Mouse (Mus musculus): ENCODE measurements around the gene Best1.

Gene Best1

GRCm38 (mm10) chr19:9993036-9993656, 8.3 kb downstream of the Best1 start:
- in situ Hi-C loops (cut with MboI, MseI): loop anchor here (5.0 kb wide), 1 partner anchor 81 kb away; no protein-coding TSS in a partner anchor

DNA sequence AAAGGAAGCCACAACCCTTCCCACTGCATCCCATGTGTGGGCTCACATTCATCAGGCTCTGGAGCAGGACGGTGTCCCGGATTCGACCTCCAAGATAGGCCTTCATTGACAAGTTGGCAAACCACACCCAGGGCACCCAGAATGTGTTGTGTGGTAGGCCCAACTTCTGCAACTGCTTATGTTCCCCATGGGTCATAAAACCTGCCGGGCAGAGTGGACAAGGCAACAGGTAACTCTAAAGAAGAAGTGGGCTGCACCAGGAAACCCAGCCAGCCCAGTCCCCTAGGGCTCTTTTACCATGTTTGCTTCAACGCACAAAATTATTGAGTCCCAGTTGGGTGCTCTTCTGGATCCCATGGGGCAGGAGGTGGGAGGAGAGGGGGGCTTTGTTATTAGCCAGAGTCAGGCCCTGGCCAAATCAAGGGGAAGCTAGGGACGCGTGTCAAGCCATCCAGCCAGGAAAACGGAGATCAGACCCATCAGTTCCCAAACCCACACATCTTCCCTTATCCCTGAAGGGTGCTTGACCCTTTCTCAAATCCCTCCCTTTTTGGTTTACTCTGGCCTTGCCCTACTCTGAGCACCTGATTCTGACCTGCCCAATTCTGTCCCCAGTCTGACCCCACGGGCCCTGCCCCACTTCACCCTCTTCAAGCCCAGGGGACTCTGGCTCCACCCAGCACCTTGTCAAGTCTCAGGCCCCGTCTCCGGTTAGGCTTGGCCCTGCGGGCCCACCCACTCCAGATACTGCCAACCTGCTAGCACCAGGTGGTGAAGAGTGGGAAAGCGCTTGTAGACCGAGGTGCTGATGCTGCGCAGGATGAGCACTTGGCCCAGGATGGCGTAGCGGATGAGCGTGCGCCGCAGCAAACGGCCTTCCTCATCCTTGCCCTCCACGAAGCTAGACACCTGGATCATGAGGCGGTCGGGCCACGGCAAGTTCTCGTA, 9.1 kb downstream of the Best1 start:
- in situ Hi-C loops (cut with MboI, MseI): loop anchor here (5.0 kb wide), 1 partner anchor 80 kb away; no protein-coding TSS in a partner anchor

DNA sequence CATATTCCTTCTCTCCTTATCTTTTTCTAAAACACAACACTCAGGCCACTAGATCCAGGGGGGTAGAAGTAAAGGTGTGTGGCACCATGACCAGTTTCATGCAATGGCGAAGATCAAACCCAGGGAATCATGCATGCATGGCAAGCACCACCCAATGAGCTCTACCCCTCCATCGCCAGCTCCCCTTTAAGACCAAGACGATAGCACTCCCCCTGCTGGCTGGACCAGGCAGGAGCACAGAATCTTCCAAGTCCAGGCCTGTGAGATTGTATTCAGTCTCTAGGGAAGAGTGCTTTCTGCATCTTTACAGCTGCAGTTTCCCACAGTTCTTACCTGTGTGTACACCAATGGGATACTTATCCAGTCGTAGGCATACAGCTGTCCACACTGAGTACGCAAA, 10.1 kb downstream of the Best1 start:
- in situ Hi-C loops (cut with MboI, MseI): loop anchor here (5.0 kb wide), 1 partner anchor 79 kb away; no protein-coding TSS in a partner anchor

GRCm38 (mm10) chr19:9989884-9990256, 11.6 kb downstream of the Best1 start:
- in situ Hi-C loops (cut with MboI, MseI): loop anchor here (5.0 kb wide), 1 partner anchor 78 kb away; no protein-coding TSS in a partner anchor

- in situ Hi-C loops (cut with MboI, MseI): no loop called here
Observed at GRCm38 (mm10) chr19:9989171-9989883, 12.1 kb downstream of the Best1 start.

GRCm38 (mm10) chr19:9987593-9987992, 13.8 kb downstream of the Best1 start:
- in situ Hi-C loops (cut with MboI, MseI): no loop called here

GRCm38 (mm10) chr19:9987192-9987591, 14.2 kb downstream of the Best1 start:
- in situ Hi-C loops (cut with MboI, MseI): no loop called here

DNA sequence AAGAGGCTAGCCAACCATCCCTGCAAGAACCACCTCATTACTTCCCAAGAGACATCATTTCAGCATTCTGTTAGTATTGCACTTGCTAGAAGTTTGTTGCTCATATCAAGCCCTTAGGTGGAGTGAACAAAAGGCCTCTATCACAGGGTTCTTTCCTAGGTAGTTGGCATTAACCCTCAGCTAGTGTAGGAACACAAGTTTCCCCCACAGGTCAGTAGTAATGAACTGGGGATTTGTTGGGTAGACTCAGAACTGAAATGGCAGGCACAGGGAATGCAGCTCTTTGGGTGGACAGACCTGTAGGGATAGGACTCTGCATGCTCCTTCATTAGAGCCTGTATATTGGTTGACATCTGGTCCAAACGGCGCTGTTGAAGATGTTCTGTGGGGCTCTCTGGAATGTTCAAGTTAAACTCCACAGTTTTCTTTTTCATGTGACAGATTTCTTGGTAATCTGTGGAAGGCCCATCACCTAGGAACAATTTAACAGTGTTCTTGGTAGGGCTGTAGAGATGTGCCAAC, 15.5 kb downstream of the Best1 start:
- in situ Hi-C loops (cut with MboI, MseI): no loop called here

GRCm38 (mm10) chr19:9985190-9985899, 16.1 kb downstream of the Best1 start:
- in situ Hi-C loops (cut with MboI, MseI): no loop called here

DNA sequence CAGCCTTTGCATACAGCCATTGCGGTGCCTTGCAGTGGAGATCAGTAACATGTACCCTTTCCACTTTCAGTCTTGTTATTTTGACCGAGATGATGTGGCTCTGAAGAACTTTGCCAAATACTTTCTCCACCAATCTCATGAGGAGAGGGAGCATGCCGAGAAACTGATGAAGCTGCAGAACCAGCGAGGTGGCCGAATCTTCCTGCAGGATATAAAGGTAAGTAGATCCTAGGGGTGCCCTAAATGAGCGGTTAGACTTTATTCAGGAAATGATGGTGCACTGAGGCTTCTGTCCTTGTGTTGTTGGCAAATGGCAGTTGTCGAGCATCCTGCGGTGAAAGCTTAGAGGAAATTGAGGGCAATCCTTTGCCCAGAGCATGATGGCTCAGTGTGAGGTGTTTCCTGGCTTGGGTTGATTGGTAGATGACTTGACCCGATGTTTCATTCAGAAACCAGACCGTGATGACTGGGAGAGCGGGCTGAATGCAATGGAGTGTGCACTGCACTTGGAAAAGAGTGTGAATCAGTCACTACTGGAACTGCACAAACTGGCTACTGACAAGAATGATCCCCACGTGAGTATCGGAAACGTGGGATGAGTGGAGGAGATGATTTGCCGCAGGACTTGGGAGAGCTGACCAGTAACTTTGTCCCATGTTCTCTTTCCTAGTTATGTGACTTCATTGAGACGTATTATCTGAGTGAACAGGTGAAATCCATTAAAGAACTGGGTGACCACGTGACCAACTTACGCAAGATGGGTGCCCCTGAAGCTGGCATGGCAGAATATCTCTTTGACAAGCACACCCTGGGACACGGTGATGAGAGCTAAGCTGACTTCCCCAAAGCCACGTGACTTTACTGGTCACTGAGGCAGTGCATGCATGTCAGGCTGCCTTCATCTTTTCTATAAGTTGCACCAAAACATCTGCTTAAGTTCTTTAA, 17.1 kb downstream of the Best1 start:
- in situ Hi-C loops (cut with MboI, MseI): no loop called here

DNA sequence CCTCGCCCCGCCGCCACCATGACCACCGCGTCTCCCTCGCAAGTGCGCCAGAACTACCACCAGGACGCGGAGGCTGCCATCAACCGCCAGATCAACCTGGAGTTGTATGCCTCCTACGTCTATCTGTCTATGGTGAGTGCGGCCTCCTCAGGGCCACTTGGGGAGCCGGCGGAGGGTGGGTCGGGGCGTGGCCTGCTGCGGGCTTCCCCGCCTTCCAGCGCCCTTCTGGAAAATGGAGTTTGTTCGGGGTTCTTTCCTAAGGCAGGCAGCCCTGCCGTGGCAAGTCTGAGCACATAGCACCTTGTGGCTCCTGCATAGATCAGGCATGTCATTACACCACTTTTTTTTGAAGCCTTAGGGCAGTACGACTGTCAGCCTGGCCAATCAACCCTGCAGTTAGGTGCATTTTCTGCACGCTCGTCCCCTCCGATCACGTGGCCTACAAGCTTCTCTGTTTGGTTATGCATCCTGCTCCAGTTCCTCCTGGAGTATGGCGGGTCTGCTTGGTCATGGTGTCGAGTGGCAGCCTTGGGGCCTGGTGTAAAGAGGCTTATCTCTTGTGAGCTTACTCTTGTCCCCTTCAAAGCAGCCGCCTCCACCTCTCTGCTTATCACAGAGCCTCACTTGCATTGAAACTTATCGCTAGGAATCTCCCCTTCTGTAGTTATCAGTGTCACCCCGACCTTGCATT, 18.4 kb downstream of the Best1 start:
- in situ Hi-C loops (cut with MboI, MseI): no loop called here

DNA sequence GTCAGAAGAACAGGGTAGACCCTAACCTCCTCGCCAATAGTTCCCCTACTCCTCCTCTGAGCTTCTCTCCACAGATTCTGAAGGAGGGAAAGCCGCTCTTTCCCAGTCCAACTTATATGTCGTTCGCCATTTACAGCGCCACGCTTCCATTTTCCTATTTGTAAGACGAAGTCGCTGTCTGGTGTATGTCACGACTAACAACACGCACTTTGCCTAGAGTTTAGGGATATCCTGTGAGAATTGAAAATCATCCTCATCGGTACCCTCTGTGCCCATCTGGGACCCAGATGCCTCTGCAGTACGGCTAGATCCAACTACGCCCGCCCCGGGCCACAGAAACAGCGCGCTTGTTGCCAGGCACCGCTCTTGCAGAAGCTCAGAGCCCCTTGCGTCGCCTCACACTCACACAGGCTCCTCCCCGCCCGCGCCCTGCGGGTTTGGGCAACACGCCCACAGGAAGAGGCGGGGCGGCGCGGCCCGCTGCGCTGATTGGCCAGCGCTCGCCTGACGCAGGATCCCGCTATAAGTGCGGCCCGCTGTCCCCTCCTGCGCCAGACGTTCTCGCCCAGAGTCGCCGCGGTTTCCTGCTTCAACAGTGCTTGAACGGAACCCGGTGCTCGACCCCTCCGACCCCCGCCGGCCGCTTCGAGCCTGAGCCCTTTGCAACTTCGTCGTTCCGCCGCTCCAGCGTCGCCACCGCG, 19.1 kb downstream of the Best1 start:
- in situ Hi-C loops (cut with MboI, MseI): no loop called here

DNA sequence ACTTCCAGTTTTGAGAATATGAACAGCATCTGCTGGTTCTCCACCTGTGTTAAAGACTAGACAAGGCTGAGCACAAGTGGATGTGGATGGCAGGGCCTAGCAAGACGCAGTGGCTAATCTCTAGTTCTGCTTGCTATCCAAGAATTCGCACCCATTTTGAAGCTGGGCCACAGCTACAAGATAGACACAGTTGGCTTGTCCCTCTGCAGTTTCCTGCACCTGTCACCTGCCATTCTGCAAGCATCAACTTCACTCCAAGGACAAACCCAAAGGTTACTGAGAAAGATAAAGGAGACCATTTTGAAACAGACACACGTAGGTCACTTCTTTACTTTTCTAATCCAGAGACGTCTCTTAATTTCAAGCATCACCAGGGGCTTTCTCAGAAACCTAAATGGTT, 19.8 kb downstream of the Best1 start:
- in situ Hi-C loops (cut with MboI, MseI): no loop called here

GRCm38 (mm10) chr19:9980258-9980657, 21.2 kb downstream of the Best1 start, which contains the start of gene Fth1:
Gene Fth1, plus strand, starts transcription at chr19:9980598.
- in situ Hi-C loops (cut with MboI, MseI): no loop called here

- in situ Hi-C loops (cut with MboI, MseI): no loop called here
Observed at GRCm38 (mm10) chr19:9979156-9979555, 22.3 kb downstream of the Best1 start.

DNA sequence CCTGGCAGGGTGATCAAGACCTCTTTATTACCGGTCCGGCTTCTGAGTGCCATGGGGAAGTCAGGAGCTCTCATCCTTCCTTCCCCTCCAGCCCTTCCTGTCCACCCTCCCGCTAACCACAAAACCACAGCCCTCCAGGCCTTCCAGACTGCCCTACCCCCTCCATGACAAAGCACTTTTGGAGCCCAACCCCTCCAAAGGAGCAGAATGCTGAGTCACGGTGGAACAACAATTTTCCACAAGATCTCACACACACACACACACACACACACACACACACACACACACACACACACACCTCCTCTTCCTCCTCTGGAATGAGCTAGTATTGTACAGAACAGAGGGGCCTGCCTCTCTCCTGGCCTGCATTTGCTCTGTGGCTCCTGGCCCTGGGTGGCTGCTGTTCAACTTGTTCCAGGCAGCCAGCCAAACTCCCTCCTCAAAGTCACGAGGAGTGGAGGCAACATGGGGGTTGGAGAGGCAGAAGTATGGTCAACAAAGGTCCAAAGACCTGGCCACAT, 22.9 kb downstream of the Best1 start:
- in situ Hi-C loops (cut with MboI, MseI): no loop called here

DNA sequence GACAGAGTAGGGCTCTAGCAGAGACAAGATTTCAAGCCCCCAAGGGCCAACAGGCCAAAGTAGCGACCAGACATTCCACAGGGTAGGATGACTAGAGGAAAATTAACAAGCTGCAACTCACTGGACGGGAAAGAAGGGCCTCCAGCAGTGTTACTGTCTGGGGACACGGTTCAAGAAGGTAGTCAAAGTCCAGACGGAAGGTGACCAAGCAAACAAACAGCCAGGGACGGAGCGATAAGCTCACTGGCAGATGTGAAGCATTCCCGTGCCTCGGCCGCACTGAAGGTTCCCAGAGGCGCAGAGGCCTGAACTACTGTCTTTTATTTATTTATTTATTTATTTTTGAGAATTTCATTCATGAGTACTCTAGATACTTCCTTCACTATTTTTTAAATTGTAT, 24.3 kb downstream of the Best1 start:
- in situ Hi-C loops (cut with MboI, MseI): no loop called here

GRCm38 (mm10) chr19:9974853-9975252, 26.6 kb downstream of the Best1 start:
- in situ Hi-C loops (cut with MboI, MseI): loop anchor here (5.0 kb wide), 1 partner anchor 48 kb away; no protein-coding TSS in a partner anchor

Measured in T-helper 1 cell (primary cell).